Mouse (Mus musculus): Measurements from ENCODE around the gene Hist2h2aa1.

DNA sequence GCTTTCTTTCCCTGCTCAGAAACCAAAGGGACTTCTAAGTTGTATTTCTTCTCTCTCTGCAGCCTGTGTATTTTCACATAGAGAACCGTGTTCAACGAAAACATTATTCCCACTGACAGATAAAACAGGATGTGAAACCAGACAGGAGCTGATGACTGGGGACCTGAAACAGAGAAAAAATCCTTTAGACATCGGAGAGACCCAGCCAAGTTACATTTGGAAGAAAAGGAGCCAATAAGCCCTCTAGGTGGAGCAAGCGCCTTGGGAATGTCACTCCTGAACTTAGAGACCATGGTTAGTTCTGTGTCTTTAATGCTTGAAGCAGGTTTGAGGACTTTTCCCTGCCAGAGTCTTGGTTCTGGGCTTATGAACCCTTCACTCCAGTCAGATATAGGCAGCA, 39.2 kb downstream of the Hist2h2aa1 start:
- TF ChIP-seq GATA1 (IDR thresholded peaks at IDR 0.05; ENCODE audit: low read length): no peak
- no peak for TF ChIP-seq TAL1 (IDR thresholded peaks at IDR 0.05; ENCODE audit: low read length)
